Mouse (Mus musculus) adipocyte (in vitro differentiated cells): Measurements from ENCODE around the gene Dynlt1b.
"Not testable (repeated sequence)": the region's sequence is repeated elsewhere in the genome, so short reads cannot be mapped to it uniquely, and the experiment has no call there.

Source experiments
- DNase-seq: peaks from one replicate; pipeline ENCODE4 v3.0.0-alpha.2; 2016; ENCODE audit warnings: low spot score

Gene Dynlt1b

GRCm38 (mm10) chr17:6465735-6466134 is 35.8 kb downstream of the Dynlt1b start:
- not testable (repeated sequence) for DNase-seq

GRCm38 (mm10) chr17:6467638-6468461 is 37.9 kb downstream of the Dynlt1b start:
- DNase-seq = not testable (repeated sequence)

- DNase-seq = not testable (repeated sequence)
Measured at GRCm38 (mm10) chr17:6470031-6470430, 40.1 kb downstream of the Dynlt1b start.

GRCm38 (mm10) chr17:6470671-6471070 is 40.8 kb downstream of the Dynlt1b start:
- not testable (repeated sequence) for DNase-seq

GRCm38 (mm10) chr17:6475270-6475669 is 45.4 kb downstream of the Dynlt1b start:
- DNase-seq = not testable (repeated sequence)

GRCm38 (mm10) chr17:6475913-6476312 is 46.0 kb downstream of the Dynlt1b start:
- not testable (repeated sequence) for DNase-seq

- DNase-seq = not testable (repeated sequence)
Measured at GRCm38 (mm10) chr17:6476495-6476947, 46.6 kb downstream of the Dynlt1b start.

- DNase-seq = not testable (repeated sequence)
Measured at GRCm38 (mm10) chr17:6477026-6477425, 47.1 kb downstream of the Dynlt1b start.

GRCm38 (mm10) chr17:6480855-6481589 is 51.1 kb downstream of the Dynlt1b start:
- not testable (repeated sequence) for DNase-seq

- DNase-seq = not testable (repeated sequence)
Measured at GRCm38 (mm10) chr17:6481590-6481963, 51.7 kb downstream of the Dynlt1b start.

GRCm38 (mm10) chr17:6482248-6482647 is 52.3 kb downstream of the Dynlt1b start:
- not testable (repeated sequence) for DNase-seq
